Mouse (Mus musculus) lung, postnatal 0 days (tissue): ENCODE data around the gene Lrriq3.

Experiments
- CTCF ChIP-seq: IDR thresholded peaks from 2 replicates; pipeline ENCODE4 v1.5.1; 2016; ENCODE audit warnings: antibody characterized with exemption, mild to moderate bottlenecking
- EP300 ChIP-seq: IDR thresholded peaks from 2 replicates; pipeline ENCODE4 v1.6.1; 2016; ENCODE audit warnings: antibody characterized with exemption, mild to moderate bottlenecking, control low read depth

DNA sequence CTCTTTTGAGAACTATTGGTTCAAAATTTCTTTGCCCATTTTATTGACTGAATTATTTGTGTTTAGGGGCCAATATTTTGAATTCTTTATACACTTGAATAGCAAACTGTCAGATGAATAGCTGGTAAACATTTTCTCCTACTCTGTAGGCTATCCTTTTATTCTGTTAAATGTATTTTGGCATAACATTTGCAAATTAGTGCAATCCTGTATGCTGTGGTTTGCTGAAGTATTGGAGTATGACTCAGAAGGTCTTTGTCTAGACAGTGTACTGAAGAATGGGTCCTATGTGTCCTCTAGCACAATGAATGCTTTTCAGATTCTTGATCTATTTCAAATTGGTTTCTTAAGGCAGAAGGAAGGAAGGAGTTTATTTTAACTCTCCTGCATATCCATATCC is 35.7 kb upstream of the Lrriq3 start:
- TF ChIP-seq EP300 (no peak), CTCF (no peak)
